Mouse (Mus musculus) right cerebral cortex, postnatal 14 days (tissue): ENCODE data around the gene Ppl.

ENCODE experiments used
- DNase-seq: peaks from one replicate; pipeline ENCODE4 v3.0.0; 2022

Gene Ppl

DNA sequence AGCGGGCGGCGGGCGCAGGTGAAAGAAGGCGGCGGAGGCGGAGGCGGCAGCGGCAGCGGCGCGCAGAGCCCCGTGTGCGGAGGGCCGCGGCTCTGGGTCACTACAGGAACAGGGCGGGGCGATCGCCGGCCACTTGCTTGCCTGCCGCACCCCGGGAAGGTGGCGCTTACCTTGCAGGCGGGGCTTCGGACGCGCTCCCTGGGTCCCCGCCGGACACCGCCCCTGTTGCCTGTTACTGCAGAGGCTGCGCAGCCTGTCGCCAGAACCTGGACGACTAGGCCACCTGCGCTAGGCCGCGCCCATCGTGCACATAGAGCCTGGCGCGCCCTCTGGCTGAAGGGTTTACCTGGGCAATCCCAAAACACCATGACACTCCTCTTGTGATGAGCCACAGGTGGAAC, at the start of gene Ppl:
Gene Ppl (minus strand): TSS at position 21 of the 401 bp plus-strand sequence.
- DNase-seq = no peak

DNA sequence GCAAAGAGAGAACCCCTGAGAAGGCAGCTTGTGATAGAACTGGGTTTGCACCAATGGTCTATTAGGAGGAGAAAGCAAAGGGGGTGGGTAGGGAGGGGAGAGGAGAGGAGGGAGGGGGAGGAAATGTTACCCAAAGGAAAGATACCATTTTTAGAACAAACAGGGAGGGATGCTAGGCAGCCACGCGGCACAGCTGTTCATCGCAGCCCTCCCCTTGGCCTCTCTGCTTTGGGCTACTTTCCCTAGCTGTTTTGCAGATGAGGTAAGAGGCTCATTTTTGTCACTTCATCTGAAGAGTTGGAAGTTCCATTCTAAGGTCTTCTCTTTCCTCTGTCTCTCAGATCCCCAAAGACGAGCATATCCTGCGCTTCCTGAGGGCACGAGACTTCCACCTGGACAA, 40.4 kb upstream of the Ppl start:
- no peak for DNase-seq

DNA sequence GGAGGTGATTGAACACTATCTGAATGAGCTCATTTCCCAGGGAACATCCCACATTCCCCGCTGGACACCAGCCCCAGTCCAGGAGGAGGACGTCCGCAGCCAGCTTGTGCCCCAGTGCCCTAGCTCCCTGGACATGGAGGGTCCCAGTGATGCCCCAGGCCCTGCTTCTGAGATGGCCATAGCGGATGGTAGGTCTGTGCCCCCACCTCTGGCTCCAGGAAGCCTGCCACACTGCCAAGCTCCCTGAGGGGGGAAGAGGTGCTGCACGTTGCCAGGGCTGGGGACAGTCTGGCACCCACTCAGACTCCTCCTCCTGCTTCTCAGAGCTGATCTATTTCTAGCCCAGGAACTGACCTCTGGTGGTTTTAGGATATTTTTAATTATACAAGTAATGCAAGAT, 36.6 kb upstream of the Ppl start:
- no peak for DNase-seq

DNA sequence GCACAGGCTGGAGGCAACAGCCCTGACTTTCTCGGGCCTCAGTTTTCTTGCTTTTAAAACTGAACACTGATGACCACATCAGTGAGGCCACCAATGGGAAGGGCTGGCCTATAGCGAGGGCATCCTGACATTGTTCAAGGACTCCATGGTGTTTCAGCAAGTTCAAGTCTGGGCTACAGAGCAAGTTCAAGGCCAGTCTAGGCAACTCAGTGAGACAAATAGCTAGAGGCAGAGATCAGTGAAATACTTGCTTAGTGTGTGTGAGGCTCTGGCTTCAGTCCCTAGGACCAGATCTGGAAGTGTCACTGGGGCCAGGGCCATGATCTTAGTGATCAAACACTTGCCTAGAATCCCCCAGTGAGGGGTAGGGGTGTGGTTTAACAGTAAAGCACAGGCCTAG, 35.8 kb upstream of the Ppl start:
- DNase-seq = no peak

DNA sequence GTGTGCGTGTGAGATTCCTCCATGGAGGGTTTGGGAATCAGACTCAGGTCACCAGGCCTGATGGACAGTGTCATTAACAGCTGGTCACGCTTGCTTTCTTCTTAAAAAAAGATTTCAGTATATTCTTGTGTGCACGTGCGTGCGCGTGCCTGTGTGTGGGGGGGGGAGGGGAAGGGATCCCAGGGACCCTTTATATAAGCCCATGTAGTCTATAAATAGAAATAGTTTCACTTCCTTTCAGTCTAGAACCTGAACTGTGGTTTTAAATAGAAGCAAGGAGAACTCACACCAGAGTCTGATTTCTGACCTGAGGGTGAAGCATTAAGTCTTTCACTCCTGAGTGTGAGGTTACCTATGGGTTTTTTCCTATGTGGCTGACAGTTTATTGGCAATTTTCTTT, 32.1 kb upstream of the Ppl start:
- DNase-seq = no peak

DNA sequence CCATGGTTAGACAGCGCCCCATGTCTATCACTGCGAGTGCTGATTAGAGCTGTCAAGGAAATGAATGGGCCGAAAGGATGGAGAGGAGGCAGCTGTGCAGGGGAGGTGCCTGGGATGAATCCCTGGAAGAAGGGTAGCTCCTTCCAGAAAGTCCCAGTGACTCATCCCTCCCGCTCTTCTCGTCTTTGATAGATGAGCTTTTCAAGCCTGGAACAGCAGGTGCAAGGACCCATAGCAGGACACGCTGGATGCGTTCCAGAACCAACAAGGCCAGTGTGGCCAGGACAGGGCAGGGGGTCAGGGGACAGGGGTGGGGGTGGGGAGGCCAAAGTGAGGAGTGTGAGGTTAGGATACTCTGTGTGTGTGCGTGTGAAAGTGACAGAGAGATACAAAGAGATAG, 27.0 kb upstream of the Ppl start:
- no peak for DNase-seq

DNA sequence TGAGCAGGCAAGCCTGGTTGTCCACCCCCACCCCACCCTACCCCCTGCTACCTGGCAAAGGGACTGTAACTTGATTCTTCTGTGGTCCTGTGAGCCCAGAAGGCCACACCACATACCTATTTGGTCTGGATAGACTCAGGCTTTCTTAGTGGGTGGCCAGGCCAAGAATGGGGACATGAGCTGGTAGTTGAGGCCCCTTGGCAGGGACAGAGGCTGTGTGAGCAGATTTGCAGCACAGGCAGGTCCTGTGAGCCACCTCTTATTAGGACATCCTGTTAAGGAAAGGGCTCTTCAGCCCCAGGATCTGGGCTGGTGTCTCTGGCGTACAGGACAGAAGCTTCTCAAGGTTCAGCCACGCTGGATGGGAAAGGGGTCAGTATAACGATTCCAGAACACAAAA, 24.9 kb upstream of the Ppl start:
- DNase-seq = no peak

DNA sequence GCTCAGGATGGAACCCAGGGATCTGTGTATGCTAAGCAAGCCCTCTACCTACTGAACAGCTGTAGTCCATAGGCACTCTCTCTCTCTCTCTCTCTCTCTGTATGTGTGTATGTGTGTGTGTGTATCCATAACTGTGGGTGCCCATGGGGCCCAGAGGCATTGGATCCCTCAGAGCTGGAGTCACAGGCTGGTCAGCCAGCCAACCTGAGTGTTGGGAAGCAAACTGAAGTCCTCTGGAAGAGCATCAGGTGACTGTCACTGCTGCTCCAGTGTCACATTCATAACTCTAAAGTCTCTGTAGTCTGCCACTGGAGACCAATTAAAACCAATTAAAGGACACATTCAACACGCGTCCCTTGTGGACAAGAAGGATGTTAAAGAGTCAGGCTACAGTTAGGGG, 24.3 kb upstream of the Ppl start:
- DNase-seq = no peak

DNA sequence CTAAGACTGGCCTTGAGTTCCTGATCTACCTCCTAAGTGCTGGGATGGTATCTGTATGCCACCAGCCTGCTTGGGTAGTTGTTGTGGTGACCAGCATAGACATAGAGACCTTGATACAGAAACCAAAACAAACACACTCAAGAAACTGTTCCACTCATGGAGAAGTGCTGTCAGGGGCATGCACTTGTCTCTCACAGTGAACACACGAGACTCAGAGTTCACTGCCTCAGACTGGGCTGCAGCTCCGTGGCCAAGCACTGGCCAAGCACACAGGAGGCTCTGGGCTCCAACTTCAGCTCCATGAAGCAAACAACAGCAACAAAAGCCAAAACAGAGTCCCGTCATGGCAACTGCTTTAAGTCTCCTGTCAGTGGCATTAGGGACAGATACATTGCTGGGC, 22.8 kb upstream of the Ppl start:
- no peak for DNase-seq

DNA sequence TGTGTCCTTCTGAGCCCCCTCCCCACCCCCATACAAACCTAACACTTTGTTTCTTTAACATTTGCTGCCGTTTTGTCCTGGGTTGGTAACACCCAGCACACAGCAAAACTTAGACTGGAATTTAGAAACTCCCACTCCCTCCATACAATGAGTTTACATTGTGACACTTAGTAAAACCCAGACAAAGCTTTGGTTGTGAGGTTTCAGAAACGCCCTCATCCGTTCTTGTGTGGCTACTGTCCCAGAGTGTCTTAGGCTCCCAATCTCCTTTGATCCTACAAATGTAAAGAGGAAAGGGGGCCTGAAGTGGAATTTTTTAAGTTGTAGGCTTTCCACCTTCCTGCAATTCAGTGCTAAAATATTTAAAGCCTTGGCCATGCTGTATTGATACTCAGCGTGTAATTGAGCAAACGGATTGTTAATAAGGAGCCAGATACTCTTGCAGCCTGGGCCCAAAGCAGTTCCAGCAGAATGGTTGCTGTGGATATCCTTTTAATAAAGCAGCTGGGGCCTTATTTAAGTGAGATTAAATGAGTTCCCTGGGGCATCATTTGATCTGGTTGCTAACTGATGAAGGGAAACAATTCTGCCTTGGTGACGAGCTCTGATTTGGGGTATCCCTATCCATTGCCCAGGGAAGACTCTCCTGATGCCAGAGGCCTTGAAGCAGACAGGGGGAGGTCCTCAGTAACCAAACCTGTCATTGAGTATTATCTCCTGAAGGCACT, 21.2 kb upstream of the Ppl start:
- DNase-seq = no peak

DNA sequence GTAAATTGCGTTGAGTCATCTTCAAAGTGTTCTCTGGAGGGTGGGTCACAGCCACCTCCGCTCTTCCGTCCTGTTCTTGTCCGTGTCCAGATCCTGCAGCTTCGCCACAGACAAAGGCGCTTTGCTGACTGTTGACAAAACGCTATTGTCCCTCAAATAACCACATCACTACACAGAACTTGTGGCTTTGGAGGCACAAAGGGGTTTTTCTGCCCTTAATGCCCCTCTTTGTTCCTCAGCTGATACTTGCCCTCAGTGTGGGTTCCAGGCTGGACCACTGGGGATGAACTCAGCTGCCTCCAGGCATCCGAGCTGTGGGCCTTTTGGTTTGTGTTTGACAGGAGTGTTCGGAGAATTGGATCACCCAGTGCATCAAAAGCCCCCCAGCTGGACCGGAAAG, 18.3 kb upstream of the Ppl start:
- no peak for DNase-seq

DNA sequence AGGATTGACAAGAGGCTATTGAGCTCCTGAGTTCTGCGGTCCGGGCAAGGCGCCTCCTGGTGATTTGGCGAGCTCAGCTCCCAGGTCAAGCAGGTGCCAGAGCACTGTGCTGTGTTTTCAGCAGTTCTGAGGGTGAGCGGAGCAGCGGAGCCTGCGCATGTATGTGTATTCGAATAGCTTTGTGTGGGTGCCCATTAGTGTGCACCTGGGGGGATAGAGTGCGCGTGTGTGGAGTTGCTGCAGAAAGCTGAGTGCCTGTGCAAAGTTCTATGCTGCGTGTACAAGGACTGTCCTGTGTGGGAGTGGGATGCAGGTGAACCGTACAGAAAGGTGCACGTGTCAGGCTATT, 14.8 kb upstream of the Ppl start, which contains the start of gene Sec14l5:
Gene Sec14l5 (plus strand): TSS at position 73 of the 349 bp plus-strand sequence.
- DNase-seq = no peak

DNA sequence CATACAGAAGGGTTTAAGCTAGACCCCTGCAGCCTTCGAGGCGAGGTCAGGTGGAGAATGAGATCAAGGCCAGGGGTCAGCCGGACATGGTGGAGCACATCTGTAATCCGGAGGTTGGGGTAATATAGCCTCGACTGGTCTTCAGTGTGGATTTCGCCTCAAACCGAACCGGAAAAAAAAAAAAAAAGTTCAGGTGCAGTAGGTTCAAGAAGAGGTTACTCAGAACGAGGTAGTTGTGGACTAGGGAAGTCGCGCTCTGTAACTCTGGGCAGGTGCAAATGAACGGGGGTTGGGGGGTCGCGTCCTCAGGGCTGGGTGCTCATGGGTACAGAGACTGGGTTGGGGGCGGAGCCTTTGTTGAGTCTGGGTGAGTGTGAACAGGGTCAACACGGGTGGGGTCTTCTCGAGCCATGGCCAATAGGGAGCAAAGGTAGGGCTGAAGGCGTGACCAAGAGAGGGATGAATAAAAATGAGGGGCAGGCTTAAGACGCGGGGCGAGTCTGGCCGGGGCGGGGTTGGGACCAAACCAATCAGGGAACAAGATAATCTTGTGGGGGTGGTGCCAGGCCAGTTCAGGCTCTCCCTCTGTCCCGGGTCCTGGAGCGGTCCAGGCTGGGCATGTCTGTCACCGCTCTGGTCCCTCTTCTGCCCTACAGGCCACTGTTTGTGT, 14.3 kb upstream of the Ppl start:
- DNase-seq = no peak

DNA sequence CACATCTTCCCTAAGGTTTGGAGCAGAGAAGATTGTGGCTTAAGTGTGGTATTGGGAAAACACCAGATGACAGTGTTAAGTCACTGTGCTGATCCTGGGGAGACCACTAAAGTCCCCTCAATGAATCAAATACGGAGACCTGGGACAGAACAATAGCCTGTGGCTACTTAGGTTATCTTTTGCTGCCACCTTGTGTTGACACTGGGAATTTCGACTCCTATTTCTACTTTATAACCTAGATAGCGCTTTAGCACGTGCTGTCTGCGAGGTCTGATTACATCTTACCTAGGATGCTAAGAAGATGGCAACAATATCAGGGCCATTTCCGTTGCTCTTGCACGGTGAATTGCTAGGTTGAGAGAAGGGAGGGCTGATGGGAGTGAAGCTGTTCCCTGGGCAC, 13.3 kb upstream of the Ppl start:
- DNase-seq = peak; percentile 73

DNA sequence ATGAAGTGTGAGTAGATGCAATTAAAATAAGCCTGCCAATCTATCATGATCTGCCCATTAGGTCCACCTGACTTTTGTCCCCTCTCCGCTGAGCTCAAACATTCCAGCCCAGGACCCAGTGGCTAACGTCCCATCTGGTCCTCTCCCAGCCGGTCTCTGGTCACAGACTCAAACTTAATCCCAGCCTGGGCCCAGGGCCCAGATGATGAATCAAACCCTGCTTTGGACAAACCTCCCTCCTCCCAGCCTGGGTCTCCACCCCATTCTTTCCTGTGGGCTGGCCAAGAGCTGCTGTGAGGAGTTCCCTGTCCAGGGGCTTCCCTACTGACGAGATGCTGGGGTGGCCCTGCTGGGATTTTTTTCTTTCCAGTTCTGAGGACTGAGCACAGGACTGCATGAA, 7.5 kb upstream of the Ppl start:
- DNase-seq = no peak

DNA sequence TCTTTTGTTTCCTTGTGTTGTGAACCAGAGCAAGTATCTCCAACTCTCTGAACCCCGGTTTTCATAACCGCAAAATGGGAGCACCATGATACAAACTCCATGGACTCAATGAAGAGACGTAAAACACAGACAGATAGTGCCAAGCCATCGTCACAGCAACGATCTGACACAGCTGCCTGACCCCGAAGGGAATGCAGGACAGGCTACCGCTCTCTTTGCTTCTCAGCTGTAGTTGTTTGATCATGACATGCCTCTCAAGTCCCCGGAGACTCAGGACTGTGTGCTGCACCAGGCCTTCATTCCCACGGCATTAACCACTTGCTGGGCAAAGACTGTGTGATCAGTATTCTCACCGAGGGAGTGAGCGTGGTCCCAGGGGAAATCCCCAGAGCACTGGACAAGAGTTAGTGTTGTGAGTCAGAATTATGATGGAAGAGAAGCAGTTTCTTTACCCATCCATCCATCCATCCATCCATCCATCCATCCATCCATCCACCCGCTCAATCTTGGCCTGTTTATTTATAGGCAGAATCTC, 4.9 kb upstream of the Ppl start:
- DNase-seq = no peak

DNA sequence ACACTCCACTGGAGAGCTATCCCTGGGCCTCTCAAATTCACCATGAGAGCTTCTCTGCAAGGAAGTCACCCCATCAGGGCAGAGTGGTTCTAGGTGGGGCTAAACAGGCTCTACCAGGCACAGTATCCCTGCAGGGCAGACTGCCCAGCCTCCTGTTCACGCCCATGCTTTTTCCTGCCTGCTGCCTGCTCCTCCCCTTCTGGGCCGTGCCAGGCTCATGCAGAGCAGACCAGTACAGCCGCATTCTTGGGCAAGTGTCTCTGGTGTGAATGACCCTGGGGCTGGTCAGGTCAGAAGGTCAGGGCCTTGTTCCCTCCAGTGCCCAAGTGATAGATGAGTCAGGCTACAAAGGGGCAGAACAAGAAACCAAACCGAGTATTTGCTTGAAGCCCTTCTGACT, 4.3 kb upstream of the Ppl start:
- DNase-seq = no peak

DNA sequence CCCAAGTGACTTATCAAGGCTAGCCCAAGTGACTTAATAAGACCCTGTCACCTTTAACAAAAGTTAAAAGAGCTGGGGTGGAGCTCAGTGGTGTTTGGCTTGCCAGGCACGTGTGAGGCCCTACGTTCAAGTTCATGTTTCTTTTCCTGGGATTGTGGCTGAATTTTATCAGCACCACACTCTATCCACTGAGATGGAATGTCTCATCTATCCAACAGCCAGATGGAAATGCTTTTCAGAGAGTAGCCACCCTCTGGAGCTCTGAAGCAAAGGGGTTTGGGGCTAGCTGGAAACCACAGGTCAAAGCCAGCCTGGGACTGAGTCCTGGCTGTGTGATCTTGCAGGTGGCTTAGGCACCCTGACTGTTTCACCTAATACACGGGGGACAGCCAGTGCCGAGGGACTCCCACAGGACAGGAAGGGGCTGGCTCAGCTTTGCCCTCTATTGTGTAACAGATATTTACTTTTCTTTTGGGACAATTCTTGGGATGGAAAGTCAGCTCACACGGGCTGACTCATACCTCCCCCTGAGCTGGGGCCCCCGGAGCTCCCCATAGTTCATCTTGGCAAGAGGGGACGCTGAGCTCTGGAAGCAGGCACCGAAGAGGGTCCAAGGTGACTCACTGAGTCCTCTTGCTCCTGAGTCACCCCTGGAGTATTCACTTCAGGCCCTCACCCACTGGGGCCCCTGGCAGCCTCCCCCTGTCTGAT, 3.5 kb upstream of the Ppl start:
- DNase-seq = no peak

DNA sequence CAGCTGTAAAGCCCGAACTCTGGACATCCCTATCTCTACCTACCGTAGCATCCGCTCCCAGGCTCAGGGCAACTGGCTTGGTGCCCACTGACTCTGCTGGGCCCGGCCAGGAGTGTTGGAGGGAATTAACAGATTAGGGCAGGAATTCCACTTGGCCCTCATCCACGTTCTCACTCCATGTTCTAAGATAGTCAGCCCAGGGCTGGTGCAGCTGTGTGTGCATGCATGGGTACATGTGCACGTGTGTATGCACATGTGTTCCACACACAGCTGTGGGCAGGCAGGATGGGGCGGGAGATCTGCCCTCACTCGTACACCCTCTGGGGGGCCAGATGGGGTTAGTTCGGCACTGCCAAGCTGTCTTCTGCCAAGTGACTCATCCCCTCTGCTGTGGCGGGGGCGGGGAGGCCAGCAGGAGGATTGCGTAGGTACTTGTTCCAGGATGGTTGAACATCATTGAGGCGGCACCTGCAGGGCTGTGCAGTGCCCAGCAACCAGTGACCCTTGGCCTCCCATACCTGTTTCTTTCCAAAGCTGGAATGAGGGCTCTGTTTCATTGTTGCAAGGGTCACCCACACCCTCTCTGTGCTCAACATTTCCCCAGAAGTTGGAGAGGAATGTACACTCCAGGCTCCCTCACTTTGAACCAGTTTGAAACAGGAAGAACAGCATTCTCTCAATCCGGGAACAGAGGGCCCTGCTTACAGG, 2.6 kb upstream of the Ppl start:
- peak; percentile 33 for DNase-seq

DNA sequence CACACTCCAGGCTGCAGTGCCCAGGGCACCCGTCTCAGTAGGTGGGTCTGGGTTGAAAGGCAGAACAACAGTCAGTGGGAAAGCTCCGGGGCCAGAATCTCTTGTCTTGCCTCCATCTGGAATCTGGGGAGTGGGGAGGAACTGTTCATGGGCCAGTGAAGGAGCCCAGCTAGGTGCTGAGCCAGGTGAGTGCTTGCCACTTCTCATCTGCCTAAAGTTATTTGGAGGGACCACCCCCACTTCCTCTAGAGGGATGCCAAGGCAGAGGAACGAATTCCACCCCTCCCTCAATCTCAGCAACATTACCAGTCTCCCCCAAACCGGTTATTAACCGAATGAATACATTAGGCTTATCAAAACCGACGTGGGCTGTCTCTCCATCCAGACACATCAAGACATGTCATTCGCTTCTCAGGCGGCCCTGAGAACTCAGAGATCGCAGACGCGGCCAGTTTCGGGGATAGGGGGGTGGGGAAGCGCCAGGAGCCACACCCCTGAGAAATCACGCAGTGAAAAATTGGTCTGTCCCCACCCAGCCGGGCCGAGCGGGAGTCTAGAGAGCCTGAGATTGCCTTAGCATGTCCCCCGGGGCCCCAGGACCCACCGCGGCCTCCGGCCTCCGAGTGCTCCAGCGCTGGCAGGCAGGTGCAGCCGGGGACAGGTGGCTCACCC, 834 bp downstream of the Ppl start:
- no peak for DNase-seq

DNA sequence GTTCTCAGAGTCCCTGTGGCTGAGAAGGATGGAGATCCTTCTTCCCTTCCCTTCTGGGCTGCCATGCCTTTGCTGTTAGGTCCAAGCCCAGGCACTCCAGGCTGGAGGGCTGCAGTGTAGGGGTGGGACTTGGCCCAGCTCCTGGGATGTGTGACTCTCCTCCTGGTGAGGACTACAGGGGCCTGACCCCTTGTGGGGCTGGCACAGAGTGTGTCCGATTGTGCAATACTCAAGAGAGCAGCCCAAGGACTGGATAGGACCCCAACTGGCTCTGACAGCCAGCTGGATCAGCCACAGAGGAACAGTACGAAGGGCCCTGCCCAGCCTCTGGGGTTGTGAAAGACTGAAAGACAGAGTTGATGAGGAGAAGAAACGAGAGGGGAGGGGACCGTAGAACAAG, 1.5 kb downstream of the Ppl start:
- no peak for DNase-seq

DNA sequence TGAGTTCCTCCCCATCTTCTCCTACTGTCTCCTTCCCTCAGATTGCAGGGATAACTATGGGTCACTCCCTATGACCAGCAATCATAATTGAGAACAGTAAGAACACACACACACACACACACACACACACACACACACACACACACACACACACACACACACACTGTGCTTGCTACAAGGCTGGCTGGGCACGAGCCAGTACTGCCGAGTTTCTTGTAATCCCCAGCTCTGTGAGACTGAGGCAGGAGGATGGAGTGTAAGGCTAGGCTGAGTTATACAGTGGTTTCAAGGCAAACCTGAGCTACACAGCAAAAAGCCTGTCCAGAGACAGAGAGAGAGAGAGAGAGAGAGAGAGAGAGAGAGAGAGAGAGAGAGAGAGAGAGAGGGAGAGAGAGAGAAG, 2.0 kb downstream of the Ppl start:
- no peak for DNase-seq

DNA sequence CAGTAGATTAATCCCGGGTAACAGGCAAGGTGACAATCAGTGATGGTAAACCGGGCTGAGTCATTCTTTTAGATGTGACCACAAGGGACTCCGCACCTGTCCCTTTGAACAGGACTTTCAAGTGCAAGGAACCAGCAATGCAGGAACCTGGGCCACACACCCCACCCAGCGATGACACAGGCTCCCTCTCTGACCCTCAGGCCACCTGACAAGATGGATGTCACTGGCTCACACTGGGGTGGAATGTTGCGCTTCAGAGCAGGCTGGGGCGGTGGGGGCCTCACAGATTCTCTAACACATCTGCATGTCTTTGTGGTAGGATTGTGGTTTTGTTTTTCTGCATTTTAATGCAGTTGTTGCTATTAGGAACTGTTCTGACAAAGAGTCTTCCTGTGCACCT, 8.7 kb downstream of the Ppl start:
- DNase-seq = no peak
